Mouse (Mus musculus): ENCODE data around the gene Pecam1. TPM values are rescaled to one million over a fixed set of nuclear protein-coding genes. Genes with fewer than 3 reads are reported as not detected.

Gene Pecam1
- polyA plus RNA-seq (2015; fragmentation: Nextera tagmentation; extraction: Ambion mirVana), result 8.4 and 9.5 TPM in 2 replicates

DNA sequence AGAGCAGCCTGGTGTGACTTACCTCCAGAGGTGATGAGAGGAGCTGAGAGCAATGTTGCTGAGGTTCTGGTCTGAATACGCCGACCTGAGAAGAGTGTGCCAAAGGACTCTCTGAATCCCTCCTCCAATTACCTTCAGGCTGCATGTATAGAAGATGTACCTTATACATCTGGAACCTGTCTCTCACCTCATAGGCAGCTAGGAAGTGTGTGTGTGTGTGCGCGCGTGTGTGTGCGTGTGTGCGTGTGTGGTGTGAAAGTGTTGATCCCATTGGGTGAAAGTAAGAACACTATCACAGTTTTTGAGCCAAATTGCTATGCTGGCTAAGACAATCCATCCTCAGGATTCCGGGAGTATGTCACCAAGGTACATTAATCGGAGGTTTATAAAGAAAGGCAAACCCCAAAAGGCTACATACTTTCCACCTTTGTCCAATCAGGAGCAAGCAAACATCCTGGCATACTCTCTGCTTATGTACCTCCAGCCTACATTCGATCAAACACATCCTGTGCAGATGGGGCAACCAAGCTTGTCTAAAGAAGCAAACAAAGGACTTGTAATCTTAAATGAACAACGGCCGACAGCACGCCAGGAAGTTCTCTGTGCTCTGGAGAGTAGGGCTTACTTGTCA lies at the start of gene Pecam1:
Gene Pecam1, minus strand, starts transcription at position 508 of the 631 bp plus-strand sequence.
- no peak for ATAC-seq (ENCODE audit: low read depth)
- Histone ChIP-seq H3K4me1 (ENCODE audit: control insufficient read depth, low read depth, low read length) (no peaks in the 10 kb centered on the region; the same call in 1 of the 2 replicates), H3K4me2 (ENCODE audit: low read depth, low read length) (peak within 1 kb of the TSS; percentile 27; the same call in 1 of the 2 replicates), H3K36me3 (ENCODE audit: control insufficient read depth, insufficient read depth) (no peaks in the 10 kb centered on the region; the same call in 1 of the 2 replicates), H3K27ac (ENCODE audit: low read length) (peak within 1 kb of the TSS; percentile 39), H3K9me3 (replicated peaks; ENCODE audit: control insufficient read depth, low read length) (no peaks in the 10 kb centered on the region), H3K4me3 (ENCODE audit: low read depth, low read length) (peak within 1 kb of the TSS; percentile 21), H3K9ac (ENCODE audit: low read depth, low read length) (no peak within 1 kb of the TSS), H3K27me3 (ENCODE audit: control insufficient read depth, insufficient read depth, low read depth, low read length) (peaks cover 2% of the 10 kb centered on the region; the same call in 1 of the 2 replicates)
- WGBS (ENCODE audit: insufficient replicate concordance), result 42% methylated on average over 13 of the region's 13 CpGs

DNA sequence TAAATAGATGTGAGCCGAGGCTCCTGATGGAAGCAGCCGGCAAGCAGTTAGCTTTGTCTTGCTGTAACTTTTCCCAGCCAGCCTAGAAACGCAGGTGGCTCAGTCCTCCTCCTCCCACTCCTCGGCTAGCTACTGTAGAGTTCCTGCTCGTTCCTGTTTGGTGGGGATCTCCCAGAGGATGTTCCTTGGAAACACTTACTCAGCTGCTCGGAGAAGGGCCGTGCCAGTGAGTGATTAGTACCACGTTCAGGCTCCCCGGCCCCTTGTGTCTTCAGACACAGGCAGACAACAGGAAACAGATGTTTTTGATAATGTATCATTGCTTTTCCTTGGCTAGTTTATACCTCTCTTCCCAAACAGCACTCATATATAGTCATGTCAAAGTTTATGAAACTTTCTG lies 45.3 kb upstream of the Pecam1 start:
- WGBS (ENCODE audit: insufficient replicate concordance), result 37% methylated on average over 9 of the region's 9 CpGs
- H3K4me2 ChIP-seq (ENCODE audit: low read depth, low read length), result no peak overlapping the region
- peaks cover 31% of the 10 kb centered on the region for H3K36me3 ChIP-seq (ENCODE audit: control insufficient read depth, insufficient read depth)
- no peak overlapping the region for H3K4me3 ChIP-seq (ENCODE audit: low read depth, low read length)
- no peak overlapping the region for H3K9ac ChIP-seq (ENCODE audit: low read depth, low read length)
- no peaks in the 10 kb centered on the region for H3K4me1 ChIP-seq (ENCODE audit: control insufficient read depth, low read depth, low read length)
- ATAC-seq (ENCODE audit: low read depth), result no peak
- no peaks in the 10 kb centered on the region for H3K9me3 ChIP-seq (replicated peaks; ENCODE audit: control insufficient read depth, low read length)
- H3K27ac ChIP-seq (ENCODE audit: low read length), result no peak overlapping the region
- no peaks in the 10 kb centered on the region for H3K27me3 ChIP-seq (ENCODE audit: control insufficient read depth, insufficient read depth, low read depth, low read length)

DNA sequence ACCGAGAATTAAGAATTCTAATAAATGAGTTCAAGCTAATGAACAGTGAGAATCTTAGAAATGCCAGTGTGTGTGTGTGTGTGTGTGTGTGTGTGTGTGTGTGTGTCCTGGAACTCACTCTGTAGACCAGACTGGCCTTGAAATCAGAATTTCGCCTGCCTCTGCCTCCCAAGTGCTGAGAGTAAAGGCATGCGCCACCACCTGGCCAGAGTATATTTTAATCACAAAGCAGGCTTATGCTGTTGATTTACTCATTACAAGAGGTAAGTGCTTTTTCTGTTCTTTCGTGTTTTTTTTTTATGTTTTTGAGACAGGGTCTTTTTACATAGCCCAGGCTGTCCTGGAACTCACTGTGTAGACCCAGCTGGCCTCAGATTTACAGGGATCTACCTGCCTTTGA lies 43.4 kb upstream of the Pecam1 start:
- Histone ChIP-seq H3K4me1 (ENCODE audit: control insufficient read depth, low read depth, low read length) (no peaks in the 10 kb centered on the region; the same call in 1 of the 2 replicates), H3K27me3 (ENCODE audit: control insufficient read depth, insufficient read depth, low read depth, low read length) (no peaks in the 10 kb centered on the region), H3K27ac (ENCODE audit: low read length) (no peak overlapping the region), H3K9ac (ENCODE audit: low read depth, low read length) (no peak overlapping the region), H3K36me3 (ENCODE audit: control insufficient read depth, insufficient read depth) (peaks cover 28% of the 10 kb centered on the region), H3K4me2 (ENCODE audit: low read depth, low read length) (no peak overlapping the region), H3K9me3 (replicated peaks; ENCODE audit: control insufficient read depth, low read length) (no peaks in the 10 kb centered on the region), H3K4me3 (ENCODE audit: low read depth, low read length) (no peak overlapping the region)
- no peak for ATAC-seq (ENCODE audit: low read depth)
- 63% methylated on average over 4 of the region's 4 CpGs for WGBS (ENCODE audit: insufficient replicate concordance)

DNA sequence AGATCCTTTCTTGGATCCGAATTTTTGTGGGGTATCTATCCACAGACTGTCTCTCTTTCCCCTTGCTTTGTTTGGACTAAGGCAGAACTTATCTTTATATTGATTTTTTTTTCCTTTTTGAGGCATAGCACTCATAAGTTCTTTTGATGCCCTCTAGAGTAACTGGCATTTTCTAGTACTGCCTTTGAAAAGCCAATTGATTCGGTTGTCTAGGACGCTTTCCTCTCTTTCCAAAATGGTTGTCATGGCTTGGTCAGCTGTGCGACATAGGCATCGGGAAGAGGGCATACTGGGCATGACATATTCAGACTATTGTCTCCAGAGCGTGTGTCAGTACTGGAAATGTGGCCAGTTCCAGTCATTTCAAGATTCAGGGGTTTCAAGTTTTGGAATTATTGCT lies 39.2 kb upstream of the Pecam1 start:
- Histone ChIP-seq H3K36me3 (ENCODE audit: control insufficient read depth, insufficient read depth) (peaks cover 39% of the 10 kb centered on the region), H3K27ac (ENCODE audit: low read length) (peak overlapping the region; percentile 99), H3K4me1 (ENCODE audit: control insufficient read depth, low read depth, low read length) (peaks cover 11% of the 10 kb centered on the region), H3K4me3 (ENCODE audit: low read depth, low read length) (peak overlapping the region; percentile 97), H3K27me3 (ENCODE audit: control insufficient read depth, insufficient read depth, low read depth, low read length) (no peaks in the 10 kb centered on the region), H3K9me3 (replicated peaks; ENCODE audit: control insufficient read depth, low read length) (no peaks in the 10 kb centered on the region), H3K9ac (ENCODE audit: low read depth, low read length) (peak overlapping the region; percentile 93), H3K4me2 (ENCODE audit: low read depth, low read length) (peak overlapping the region; percentile 75)
- WGBS (ENCODE audit: insufficient replicate concordance), result 0% methylated on average over 6 of the region's 6 CpGs
- no peak for ATAC-seq (ENCODE audit: low read depth)

DNA sequence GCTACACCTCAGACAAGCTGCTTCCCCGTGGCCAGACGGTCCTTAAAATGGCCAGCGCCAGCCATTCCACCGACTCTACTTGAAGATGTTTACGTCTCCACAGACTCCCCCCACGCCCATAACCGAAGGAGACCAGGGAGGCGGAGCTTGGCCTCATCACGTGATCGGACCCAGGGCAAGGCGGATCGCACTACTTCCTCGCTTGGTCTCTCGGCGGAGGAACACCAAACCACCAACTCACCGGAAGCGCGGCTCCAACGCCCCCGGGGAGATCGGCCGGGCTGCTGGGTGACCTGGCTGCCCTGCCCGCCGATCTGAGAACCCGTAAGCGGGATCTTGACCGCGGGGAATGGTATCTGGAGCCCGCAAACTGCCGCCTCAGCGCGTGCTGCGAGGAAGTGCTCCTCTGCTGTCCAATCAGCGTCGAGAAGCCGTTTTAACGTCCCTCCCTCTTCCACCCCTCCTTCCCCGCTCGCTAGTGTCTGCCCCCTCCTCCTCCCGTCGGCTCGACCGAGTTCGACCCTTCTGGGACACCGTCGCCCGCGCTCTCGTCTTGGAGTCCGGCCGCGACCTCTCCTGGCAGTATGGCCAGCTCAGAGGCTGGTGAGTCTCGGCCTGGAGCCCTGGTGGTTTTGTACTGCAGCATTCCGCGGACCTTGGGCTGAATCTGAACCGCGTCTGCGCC lies 38.5 kb upstream of the Pecam1 start, which contains the start of the genes Ddx5 and Cep95:
Gene Ddx5, minus strand, starts transcription at position 411 of the 685 bp plus-strand sequence.
Gene Cep95, plus strand, starts transcription at position 478 of the 685 bp plus-strand sequence.
- H3K4me2 ChIP-seq (ENCODE audit: low read depth, low read length), result peak within 1 kb of the TSS; percentile 75
- H3K27me3 ChIP-seq (ENCODE audit: control insufficient read depth, insufficient read depth, low read depth, low read length), result no peaks in the 10 kb centered on the region
- no peaks in the 10 kb centered on the region for H3K9me3 ChIP-seq (replicated peaks; ENCODE audit: control insufficient read depth, low read length)
- H3K36me3 ChIP-seq (ENCODE audit: control insufficient read depth, insufficient read depth), result peaks cover 40% of the 10 kb centered on the region
- ATAC-seq (ENCODE audit: low read depth), result peak; percentile 88
- H3K27ac ChIP-seq (ENCODE audit: low read length), result peak within 1 kb of the TSS; percentile 99
- H3K9ac ChIP-seq (ENCODE audit: low read depth, low read length), result peak within 1 kb of the TSS; percentile 98
- WGBS (ENCODE audit: insufficient replicate concordance), result under 1% methylated on average over 58 of the region's 58 CpGs
- H3K4me3 ChIP-seq (ENCODE audit: low read depth, low read length), result peak within 1 kb of the TSS; percentile 97
- H3K4me1 ChIP-seq (ENCODE audit: control insufficient read depth, low read depth, low read length), result peaks cover 11% of the 10 kb centered on the region

DNA sequence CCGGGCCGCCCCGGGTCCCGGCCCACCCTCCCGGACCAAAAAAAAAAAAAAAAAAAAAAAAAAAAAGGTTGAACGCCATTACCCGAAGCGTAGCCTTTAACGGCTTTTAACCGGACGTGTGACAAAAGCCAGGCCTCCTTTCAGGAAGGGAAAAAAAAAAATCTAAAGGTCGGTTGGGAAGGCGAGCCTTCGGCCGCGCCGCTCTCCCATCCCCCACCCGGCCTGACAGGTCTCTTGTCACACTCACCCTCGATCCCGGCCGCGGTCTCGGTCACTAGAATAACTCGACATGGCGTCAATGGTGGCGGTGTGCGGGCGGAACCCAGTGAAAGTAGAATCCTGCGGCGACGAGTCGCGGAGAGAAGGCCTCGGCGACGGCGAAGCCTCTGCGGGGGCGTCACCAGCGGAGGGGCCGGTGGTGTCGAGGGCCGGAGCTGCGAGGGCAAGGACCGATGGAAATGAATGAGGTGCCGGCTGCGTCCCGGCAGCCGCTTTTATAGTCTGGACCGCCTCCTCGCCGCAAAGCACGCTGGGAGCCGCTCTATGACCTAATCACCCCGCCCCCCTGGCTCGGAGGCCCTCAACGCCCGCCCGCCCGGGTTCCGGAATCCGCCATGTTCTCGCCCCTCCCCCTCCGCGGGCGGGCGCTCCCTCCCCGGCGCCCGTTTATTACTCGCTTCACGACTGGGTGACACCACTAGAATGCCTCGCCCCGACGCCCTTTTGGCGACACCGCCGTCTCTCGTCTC lies 37.8 kb upstream of the Pecam1 start:
- Histone ChIP-seq H3K27me3 (ENCODE audit: control insufficient read depth, insufficient read depth, low read depth, low read length) (no peaks in the 10 kb centered on the region), H3K9ac (ENCODE audit: low read depth, low read length) (peak overlapping the region; percentile 98), H3K4me3 (ENCODE audit: low read depth, low read length) (peak overlapping the region; percentile 97), H3K4me2 (ENCODE audit: low read depth, low read length) (peak overlapping the region; percentile 75), H3K27ac (ENCODE audit: low read length) (peak overlapping the region; percentile 99), H3K4me1 (ENCODE audit: control insufficient read depth, low read depth, low read length) (peaks cover 11% of the 10 kb centered on the region), H3K36me3 (ENCODE audit: control insufficient read depth, insufficient read depth) (peaks cover 43% of the 10 kb centered on the region), H3K9me3 (replicated peaks; ENCODE audit: control insufficient read depth, low read length) (no peaks in the 10 kb centered on the region)
- ATAC-seq (ENCODE audit: low read depth), result peak; percentile 79
- under 1% methylated on average over 64 of the region's 79 CpGs for WGBS (ENCODE audit: insufficient replicate concordance)

DNA sequence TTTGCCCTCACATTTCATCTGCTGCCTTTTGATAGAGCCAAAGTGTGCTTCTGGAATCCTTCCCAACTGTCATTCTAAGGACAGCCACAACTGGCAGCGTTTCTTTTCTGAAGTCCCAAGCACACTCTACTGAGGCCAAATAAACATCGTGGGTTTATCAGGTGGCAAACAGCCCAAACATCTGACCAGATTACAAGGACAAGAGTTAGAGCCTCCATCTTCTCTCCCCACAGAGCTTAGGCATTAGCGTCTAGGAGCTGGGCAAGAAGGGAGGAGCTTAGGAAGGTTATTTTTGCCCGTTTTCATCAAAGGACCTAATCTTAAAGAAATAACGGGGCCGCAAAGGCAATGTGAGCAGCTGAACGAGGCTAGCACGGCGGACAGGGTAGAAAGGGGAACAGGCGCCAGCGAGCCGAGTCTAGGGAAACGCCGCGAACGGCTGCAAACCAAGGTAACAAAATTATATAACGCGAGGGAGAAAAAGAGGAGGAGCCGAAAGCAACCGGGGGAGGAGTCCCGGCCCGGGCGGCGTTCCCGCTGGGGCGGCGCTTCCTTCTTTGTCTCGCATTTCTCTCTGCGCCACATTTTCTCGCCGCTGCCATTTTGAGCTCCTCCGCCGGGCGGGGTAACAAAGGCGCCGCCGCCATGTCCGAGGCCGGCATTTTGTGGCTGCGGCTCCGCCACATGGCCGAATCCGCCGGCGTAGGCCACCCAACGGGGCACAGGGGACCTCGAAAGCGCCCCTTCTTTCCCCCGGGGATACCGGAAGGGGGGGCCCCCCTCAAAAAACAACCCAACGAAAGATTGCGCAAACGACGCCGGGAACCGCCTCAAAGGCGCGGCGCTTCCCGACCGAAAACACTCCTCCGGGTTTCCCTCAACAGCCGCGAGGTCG lies 37.0 kb upstream of the Pecam1 start:
- under 1% methylated on average over 64 of the region's 65 CpGs for WGBS (ENCODE audit: insufficient replicate concordance)
- peak overlapping the region; percentile 99 for H3K27ac ChIP-seq (ENCODE audit: low read length)
- H3K4me3 ChIP-seq (ENCODE audit: low read depth, low read length), result peak overlapping the region; percentile 97
- peak; percentile 25 for ATAC-seq (ENCODE audit: low read depth)
- peak overlapping the region; percentile 98 for H3K9ac ChIP-seq (ENCODE audit: low read depth, low read length)
- H3K36me3 ChIP-seq (ENCODE audit: control insufficient read depth, insufficient read depth), result peaks cover 48% of the 10 kb centered on the region
- H3K9me3 ChIP-seq (replicated peaks; ENCODE audit: control insufficient read depth, low read length), result no peaks in the 10 kb centered on the region
- H3K4me1 ChIP-seq (ENCODE audit: control insufficient read depth, low read depth, low read length), result peaks cover 14% of the 10 kb centered on the region
- H3K27me3 ChIP-seq (ENCODE audit: control insufficient read depth, insufficient read depth, low read depth, low read length), result no peaks in the 10 kb centered on the region
- H3K4me2 ChIP-seq (ENCODE audit: low read depth, low read length), result peak overlapping the region; percentile 75

DNA sequence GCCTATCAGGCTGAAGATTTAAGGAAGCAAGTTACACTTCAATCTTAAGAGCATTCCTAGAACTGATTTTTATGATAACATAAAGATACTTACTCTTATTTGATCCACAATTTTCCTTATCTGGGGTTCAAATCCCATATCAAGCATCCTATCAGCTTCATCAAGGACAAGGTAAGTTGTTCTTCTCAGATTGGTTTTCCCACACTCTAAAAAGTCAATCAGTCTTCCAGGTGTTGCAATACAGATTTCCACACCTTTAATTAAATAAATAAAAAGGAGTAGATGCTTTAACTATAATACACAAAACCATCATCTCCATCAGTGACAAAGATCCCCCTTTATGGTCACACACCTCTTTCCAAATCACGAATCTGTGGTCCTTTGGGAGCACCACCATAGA lies 34.6 kb upstream of the Pecam1 start:
- Histone ChIP-seq H3K4me3 (ENCODE audit: low read depth, low read length) (no peak overlapping the region), H3K27me3 (ENCODE audit: control insufficient read depth, insufficient read depth, low read depth, low read length) (no peaks in the 10 kb centered on the region), H3K9ac (ENCODE audit: low read depth, low read length) (no peak overlapping the region), H3K9me3 (replicated peaks; ENCODE audit: control insufficient read depth, low read length) (no peaks in the 10 kb centered on the region), H3K36me3 (ENCODE audit: control insufficient read depth, insufficient read depth) (peaks cover 56% of the 10 kb centered on the region), H3K4me1 (ENCODE audit: control insufficient read depth, low read depth, low read length) (peaks cover 20% of the 10 kb centered on the region), H3K27ac (ENCODE audit: low read length) (no peak overlapping the region), H3K4me2 (ENCODE audit: low read depth, low read length) (0 out of 2 replicates have a peak overlapping the region, but pooled peaks have one; percentile 69)
- ATAC-seq (ENCODE audit: low read depth), result no peak
- 79% methylated on average over 1 of the region's 1 CpGs for WGBS (ENCODE audit: insufficient replicate concordance)

Measured in liver, embryonic 16.5 days (tissue).